Mouse (Mus musculus): ENCODE measurements around the gene Acox3.
"Not testable (repeated sequence)": the region's sequence is repeated elsewhere in the genome, so short reads cannot be mapped to it uniquely, and the experiment has no call there.

Gene Acox3

DNA sequence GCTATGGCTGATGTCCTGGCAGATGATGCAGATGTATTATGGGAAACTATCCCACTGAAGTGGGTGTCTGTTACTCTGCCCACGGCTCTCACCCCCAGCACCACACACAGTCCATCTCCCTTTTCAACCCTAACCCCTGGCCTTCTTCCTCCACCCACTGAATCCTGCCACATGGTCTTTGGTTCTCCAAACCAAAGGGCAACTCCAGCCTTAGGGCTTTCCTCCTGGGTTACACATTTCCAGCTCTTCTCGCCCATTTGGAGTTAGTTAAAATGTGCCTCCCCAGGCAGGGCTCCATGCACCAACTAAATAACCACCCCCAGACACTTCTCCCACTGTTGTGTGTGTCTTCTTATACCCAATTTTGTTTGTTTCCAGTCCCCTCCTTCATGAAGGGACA is 4.4 kb upstream of the Acox3 start:
- DNase-seq = no peak

GRCm38 (mm10) chr5:35579247-35579893 is 3.5 kb upstream of the Acox3 start:
- DNase-seq = no peak

DNA sequence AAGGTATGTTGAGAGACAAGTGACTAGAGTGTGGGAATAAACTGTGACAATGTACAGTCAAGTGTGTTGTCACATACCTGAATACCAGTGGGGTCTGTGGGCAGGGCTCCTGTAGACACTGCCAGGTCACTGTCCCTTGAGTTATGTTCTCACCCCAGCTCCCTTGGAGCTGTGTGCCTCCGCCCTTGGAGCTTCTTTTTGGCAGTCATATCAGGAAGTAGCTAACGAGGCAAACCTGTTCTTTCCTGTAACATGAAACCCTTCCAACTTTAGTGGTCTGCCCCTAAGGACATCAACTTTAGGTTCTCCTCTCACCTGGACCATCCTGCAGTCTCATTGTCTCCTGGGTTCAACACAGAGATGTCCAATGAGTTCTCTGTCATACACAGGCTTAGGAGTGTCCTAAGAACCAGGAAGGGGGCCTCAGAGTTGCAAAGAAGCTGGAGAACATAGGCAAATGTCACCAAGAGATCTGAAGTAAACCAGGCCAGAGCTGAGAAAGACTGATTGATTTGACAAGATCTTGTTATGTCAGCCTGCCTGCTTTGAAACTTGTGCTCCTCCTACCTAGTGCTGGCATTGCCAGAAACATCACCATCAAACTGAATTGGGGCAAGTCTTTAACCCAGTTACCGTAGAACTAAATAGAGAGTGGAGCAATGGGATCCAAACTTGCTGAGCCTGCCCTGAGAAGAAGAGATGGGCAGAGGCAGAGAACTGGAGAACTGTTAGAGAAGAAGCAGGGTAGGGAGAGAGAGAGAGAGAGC is 2.5 kb upstream of the Acox3 start:
- no peak for DNase-seq

- no peak for DNase-seq
Measured at GRCm38 (mm10) chr5:35583221-35583783, 462 bp downstream of the Acox3 start.

- DNase-seq = not testable (repeated sequence)
Measured at GRCm38 (mm10) chr5:35584259-35584658, 1.4 kb downstream of the Acox3 start.

GRCm38 (mm10) chr5:35591497-35591896 is 8.7 kb downstream of the Acox3 start:
- no peak for DNase-seq

- no peak for DNase-seq
Measured at GRCm38 (mm10) chr5:35592081-35592736, 9.4 kb downstream of the Acox3 start.

GRCm38 (mm10) chr5:35592824-35593223 is 10.0 kb downstream of the Acox3 start:
- no peak for DNase-seq

DNA sequence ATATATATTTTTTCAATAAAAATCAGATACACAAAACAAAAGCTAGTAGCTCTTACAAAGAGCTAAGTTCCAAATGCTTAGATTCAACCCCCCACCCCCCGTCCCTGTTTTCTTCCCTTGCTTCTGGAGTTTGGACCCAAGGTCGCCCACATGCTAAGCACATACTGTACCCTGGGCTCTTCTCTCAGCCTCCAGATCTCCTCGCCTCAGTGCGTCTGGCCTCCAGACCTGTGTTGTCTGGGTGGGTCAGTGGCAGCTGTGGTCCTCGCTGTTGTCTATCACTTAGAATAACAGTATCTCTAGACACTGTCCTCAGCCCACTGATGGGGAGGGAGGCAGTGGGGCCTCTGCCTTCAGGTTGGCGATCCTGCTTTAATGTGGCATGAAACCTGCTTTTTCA is 10.4 kb downstream of the Acox3 start:
- DNase-seq = no peak

- no peak for DNase-seq
Measured at GRCm38 (mm10) chr5:35594768-35595167, 11.9 kb downstream of the Acox3 start.

GRCm38 (mm10) chr5:35595706-35596105 is 12.9 kb downstream of the Acox3 start:
- peak; percentile 72 for DNase-seq

DNA sequence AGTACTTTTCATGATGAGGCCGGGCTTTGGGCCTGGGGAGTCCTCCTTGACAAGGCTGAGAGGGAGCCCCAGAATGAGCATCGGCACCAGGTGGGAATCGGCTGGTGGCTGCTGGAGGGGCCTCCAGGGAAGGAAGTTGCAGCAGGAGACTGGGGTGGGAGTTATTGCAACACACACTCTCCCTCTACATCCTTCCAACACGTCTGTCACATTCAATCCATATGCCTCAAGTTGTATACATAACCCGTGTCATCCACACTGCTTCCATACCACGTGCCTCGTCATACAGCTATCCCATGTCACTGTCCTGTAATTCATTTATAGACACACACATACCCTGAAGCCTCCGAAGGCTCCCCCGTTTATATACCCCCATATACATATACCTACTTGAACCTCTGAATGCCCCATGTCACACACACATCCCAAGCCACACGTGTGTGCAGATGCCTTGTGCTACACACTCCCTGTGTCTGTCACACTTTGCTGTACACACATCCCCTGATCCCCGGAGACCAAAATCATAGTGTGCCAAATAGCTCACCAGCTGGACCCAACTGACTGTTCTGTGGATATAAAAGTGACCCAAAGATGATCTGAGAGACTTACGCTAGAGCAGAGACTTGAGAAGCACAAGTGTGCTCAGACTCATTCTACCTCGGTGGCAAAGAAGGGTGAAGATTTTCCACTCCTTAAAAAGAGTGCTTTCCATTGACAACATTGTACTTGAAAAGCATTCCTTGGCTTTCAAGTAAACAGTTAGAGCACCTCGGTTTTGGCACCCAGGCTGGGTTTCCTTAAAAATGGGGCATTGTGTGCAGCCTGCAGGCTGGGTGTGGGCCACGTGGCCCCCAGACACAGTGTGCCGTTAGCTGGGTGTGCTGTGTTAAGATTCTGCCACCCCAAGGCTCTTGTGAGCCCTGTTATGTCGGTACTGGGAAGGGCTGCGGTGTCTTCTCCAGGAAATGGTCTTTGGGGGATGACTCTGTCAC is 13.6 kb downstream of the Acox3 start:
- DNase-seq = no peak

DNA sequence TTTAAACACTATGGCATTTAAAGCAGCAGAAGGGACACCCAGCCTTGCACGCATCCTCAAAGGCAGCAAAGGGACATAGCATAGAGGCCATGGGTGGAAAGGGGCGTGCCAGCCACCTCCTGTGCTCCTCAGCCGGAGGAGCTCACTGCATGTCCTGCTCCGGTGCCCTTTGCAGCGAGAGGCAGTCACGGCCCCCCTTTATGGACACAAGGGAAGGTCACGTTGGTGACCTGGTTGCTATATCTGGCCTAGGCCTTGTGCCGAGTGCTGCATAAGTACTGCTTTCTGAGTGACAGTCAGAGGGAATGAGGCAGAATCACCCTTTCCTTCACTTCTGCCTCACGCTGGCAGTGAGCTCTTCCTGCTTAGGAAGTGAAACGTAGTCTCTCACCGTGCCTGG is 17.4 kb downstream of the Acox3 start:
- DNase-seq = no peak

DNA sequence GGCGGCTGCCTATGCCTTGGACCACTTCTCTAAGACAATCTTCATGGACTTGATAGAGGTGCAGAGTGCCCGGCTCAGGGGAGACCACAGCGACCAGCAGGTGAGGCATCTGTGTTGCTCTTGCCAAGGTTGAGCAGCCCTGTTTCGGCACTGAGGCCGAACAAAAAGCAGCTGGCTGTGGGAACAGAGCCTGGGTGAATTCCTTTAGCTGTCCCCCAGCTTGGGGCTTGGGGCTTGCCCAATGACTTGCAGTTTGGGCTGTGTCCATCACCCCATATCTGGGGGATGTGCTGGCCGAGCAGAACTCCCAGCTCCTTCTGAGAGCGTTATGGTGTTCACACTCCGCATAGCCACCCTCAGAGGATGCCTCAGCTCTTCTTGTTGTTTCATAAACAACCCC is 18.7 kb downstream of the Acox3 start:
- no peak for DNase-seq

DNA sequence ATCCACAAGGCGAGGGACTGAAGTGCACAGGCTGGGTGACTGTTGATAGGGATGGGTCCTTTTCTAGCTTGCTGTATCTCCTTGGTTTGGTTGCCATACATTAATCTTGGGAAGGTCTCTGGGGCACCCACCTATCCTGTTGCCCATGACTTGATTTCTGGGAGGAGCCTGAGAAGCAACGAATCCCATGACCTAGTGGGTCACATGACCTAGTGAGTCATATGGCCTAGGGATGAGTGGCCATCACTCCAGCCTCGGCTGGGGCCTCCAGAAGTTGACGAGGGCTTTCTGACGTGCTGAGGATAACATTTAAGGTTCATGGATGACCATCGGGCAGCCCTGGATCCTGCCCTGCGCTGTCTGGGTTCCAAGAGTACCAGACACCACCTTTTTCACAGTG is 22.5 kb downstream of the Acox3 start:
- no peak for DNase-seq

- no peak for DNase-seq
Measured at GRCm38 (mm10) chr5:35606800-35607199, 24.0 kb downstream of the Acox3 start.

- peak; percentile 58 for DNase-seq
Measured at GRCm38 (mm10) chr5:35607784-35608183, 24.9 kb downstream of the Acox3 start.

DNA sequence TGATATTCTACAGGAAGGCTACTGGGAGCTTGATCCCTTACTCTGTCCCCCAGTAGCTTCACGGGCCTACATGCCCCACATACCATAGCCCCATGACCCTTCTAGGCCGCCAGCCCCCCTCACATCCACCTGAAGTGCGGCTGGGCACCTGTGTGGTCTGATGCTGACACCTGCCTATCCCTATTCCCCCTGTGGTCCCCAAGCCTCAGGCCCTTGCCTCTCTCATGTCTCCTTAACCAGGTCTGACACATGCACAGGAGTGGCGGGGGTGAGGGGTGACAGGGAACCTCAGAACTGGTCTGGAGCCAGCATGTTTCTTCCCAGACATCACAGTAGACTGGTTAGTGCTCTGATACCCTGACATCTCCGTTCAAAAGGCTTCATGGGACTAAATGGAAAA is 25.7 kb downstream of the Acox3 start:
- DNase-seq = no peak

- no peak for DNase-seq
Measured at GRCm38 (mm10) chr5:35609381-35609780, 26.5 kb downstream of the Acox3 start.

DNA sequence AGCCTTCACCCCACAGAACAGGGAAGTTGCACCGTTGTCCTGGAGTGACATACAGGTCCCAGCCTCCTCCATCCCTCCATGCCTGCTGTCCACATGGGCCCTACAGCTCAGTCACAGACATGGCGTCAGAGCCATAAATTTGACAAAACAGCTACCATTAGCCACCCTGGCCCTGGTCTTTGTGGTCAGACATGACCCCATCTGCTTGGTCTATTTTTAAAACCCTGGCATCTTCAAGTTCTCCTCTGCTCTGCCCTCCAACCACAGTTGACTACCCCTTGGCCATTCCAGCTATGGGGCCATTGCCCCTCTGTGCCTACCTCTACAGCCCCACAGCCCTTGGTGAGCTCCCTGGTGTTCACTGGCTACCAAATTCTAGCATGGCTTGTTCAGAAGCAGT is 27.1 kb downstream of the Acox3 start:
- no peak for DNase-seq

DNA sequence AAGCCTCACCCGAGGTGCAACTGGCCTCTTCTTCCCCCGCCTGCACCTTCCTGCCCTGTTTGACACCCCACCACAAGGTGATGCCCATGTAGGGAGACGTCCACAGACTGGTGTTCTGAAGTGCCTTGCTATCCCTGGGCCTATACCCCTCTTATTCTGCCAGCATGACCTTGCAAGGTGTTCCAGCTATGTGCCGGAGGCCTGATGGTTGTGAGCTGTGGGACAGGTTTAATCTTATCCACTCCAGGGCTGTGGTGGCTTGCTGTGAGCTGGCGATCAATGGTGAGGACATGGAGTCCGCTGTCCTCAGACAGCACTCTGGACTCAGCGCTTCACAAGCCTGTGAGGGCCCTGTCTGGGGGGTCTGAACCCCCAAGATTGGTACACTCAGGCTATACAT is 27.5 kb downstream of the Acox3 start:
- DNase-seq = no peak

GRCm38 (mm10) chr5:35611170-35611569 is 28.3 kb downstream of the Acox3 start:
- DNase-seq = no peak

DNA sequence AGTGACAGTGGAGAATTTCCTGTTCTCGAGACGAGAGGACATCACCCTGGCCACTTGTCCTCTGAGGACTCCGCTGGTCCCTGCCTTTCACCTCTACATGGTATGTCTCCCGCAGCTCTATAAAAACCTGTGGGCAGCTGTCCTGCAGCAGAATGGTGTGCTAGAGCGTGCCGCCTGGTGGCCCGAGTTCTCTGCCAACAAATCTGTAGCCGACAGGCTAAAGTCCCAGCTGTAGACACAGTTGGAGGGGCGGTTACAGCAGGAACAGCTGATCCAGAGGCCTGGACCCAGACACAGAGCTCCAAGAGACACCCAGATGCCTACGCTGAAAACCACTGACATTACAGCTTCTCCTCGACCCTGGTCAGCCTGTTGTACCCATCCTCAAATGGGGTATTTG is 29.1 kb downstream of the Acox3 start:
- no peak for DNase-seq
